Mouse (Mus musculus) embryonic fibroblast, embryonic 13.5 days (primary cell): Measurements from ENCODE around the gene Dhodh.

Source experiments
- CTCF ChIP-seq: IDR thresholded peaks from 2 replicates; pipeline ENCODE4 v1.5.1; 2011; ENCODE audit warnings: mild to moderate bottlenecking, control low read depth, low read length, moderate library complexity, borderline replicate concordance; ENCODE audit not compliant: insufficient read depth
- POLR2A ChIP-seq: IDR thresholded peaks from 2 replicates; pipeline ENCODE4 v1.6.1; 2011; ENCODE audit warnings: low read depth, mild to moderate bottlenecking, control low read depth, low read length, moderate library complexity

DNA sequence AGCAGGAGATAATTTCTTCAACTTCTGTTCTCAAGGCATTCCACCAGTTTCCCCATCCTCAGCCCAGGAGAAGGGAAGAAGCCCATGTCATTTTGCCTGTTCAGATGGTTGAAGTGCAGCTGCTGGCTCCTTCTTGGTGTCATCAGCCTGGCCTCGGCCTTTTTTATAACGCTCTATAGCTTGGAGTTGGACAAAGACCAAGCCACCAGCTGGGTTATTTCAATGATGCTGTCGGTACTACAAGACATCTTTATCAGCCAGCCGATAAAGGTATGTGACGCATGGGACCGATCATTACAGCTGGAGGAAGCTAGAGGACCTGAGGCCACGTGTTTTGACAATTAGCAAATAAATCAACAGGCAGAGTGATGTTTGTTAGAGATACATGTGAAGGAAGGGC is 40.0 kb upstream of the Dhodh start:
- TF ChIP-seq POLR2A (no peak), CTCF (no peak)
